Mouse (Mus musculus) frontal cortex, postnatal 14 days (tissue): ENCODE results near the gene 2310039H08Rik.

Experiments
- DNase-seq, 2 experiments: peaks; one replicate each; pipeline ENCODE4 v3.0.0; 2022; ENCODE audit warnings: low spot score in 2 of 2

The 2310039H08Rik gene

DNA sequence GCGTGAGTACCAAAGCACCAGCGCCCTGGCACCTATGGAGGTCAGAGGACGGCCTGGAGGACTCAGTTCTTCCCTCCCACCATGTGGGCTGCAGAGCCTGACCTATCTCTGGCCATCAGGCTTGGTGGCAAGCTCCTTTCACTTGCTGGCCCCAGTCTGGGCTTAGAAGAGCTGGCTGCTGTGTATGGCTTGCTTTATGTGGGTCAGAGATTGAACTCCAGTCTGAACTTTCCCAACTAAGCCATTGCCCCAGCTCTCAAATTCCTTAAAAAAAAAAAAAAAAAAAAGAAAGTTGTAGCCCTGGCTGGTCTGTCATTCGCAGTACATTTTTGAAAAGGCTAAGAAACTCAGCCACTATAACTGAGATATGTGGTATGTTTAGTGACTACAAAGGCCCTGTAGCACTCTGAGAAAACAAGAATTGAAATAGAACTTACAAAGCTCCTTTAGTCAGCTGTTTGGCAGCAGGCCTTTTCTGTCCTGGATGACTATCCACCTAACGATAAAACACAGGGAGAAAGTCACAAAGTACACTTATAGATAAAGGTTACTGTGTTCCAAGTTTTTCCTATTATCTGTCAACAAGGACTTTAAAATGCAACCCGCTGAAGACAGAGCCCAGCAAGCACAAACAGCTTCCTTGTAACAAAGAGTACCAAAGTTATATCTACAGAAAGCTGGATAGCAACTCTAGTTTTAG, 36.8 kb downstream of the 2310039H08Rik start:
- DNase-seq, result no peak

GRCm38 (mm10) chr17:46810672-46811071, 38.2 kb downstream of the 2310039H08Rik start:
- DNase-seq, result no peak

- no peak for DNase-seq
Observed at GRCm38 (mm10) chr17:46812442-46812841, 40.0 kb downstream of the 2310039H08Rik start.

- DNase-seq, result no peak
Observed at GRCm38 (mm10) chr17:46813637-46814036, 41.2 kb downstream of the 2310039H08Rik start.

GRCm38 (mm10) chr17:46814497-46814896, 42.1 kb downstream of the 2310039H08Rik start:
- DNase-seq, result no peak

GRCm38 (mm10) chr17:46816306-46816705, 43.9 kb downstream of the 2310039H08Rik start:
- no peak for DNase-seq

DNA sequence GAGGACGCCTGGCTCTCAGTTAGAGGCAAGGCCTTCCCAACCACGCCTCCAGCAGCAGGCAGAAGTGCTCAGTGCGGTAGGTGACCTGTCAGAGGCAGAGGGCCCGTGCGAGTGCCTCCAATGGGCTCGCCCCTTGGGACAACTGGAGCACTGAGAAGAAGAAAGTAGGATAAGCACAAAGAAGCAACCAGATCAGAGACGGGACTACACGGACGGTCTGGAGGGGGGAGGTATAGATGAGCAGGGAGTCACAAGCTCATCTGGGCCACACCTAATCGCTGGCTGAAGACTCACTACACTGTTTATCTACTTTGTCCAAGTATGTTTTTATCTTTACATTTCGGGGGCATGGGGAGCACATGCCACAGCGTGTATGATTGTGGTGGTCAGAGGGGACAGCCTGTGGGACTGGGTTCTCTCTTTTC, 45.3 kb downstream of the 2310039H08Rik start:
- DNase-seq, result no peak

DNA sequence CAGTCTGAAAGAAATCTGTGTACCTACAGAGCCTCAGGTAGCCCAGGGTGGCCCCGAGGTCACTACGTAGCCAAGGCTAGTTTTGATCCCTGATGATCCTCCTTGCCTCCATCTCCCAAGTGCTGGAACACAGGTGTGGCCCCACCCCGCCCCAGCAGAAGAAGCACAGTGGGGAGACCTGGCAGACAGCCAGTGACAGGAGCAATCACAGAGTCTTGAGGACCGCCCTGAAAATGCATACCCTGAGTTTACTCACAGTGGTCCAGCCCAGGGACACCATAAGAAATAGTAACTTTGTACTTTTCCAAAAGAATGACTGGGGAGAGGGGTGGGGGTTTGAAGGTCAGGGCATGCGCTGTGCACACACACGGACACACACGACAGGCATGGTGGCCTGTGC, 48.2 kb downstream of the 2310039H08Rik start:
- DNase-seq, result no peak
